Mouse (Mus musculus): ENCODE results near the gene Mroh8.

Gene Mroh8

DNA sequence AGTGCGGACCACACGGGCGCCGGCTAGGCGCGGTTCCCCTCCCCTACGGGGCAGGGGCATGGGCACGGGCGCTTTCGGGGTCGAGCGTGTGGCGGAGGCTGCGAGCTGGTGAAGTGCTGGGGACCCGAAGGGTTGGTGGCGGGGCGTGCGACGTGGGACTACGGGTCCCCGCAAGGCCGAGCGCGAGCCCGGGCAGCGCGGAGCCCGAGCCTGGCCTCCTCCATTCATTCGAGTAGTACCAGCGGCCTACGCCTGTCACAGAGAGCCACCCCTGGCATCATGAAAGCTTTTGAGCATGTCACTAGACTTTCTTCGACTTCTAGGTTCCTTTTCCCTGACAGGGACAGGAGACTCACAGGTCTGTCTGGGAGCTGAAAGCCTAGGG is at the start of gene Mroh8:
Gene Mroh8 (minus strand): TSS at position 134 of the 385 bp plus-strand sequence.
- no peak for DNase-seq (ENCODE audit: low read depth)

DNA sequence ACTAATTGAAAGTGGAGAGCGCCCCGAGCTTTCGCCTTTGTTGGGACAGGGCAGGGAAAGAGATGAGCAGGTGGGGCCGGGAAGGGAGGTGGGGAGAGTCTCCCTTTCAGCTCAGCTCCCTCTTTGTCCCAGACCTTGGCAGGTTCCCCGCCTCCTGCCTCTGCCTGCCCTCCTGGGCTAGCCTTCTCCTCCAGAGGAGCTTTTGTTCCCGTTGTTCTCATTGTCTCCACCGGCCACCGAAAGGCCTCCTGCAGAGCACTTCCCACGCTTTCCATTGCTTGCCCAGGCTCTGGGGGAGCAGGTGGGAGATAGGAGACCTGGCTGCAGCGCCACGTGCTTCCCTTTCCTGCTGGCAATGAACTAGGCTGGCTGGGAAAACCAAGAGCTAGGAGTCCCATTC is 49.2 kb upstream of the Mroh8 start:
- DNase-seq (ENCODE audit: low read depth), result no peak

DNA sequence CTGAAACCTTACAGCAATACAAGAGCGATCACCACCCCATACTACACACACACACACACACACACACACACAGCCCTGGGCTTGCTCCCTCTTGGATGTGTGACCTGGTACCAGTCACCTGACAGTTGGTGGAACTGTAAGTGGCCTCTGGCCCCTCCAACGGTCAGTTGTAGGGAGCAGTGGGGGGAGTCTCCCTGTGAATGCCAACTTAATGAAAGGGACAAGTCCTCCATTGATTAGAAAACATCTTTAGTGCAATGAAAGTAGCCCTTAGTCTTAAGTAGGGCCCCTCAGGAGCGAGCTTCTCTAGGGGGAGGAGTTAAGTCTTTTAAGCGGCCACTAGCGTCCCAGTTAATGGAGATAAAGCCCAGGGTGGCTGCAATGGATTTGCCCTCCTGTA is 48.8 kb upstream of the Mroh8 start:
- no peak for DNase-seq (ENCODE audit: low read depth)

DNA sequence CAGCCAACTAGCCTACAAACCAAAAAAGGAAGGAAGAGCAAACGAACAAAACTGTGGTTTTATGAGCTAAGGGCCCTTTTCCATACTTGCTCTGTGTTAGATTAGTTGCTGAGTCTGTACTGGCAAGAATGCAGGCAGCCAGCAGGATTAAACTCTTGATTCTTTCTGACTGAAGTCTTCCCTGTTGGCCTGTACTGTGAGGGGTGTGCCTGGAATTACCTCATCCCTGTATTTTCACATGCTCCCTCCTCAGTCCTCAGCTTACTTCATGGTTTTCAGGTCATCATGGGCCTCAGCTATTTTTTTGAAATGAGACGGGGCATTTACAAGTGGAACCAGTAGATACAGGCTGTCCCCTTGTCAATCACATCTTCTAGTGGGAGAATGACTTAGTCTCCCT is 45.9 kb upstream of the Mroh8 start:
- DNase-seq (ENCODE audit: low read depth), result no peak

DNA sequence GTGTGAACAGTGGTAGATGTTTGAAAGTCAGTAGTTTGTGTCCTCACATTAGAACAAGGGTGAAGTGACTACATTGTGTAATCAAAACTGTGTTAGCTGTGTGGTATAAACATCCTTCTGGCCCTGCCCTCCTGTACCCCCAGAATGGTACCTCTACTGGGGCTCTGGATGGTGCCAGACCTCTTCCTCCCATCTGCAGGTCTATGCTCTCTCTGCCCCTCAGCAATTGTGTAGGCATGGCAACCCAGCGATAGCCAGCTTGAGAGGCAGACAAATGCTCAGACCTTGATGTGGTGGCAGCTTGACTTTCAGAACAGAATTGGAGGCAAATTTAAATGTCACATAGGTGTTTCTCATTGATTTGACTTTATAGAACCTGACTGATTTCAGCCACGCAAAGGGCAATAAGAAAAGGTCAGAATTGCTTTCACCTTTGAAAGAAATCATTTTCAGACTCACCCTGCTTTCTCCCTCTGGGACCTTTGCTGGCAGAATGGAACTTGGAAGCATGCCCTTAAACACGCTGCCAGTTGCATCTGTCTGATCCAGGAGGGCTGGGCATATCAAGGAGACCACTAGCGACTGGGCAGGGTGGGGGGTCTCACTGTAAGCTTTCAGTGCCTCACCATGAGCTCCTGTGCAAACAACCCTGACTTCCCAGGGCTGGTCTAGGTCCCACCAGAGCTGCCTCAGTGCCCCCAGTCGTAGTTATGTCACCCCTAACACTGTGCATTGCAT is 42.8 kb upstream of the Mroh8 start:
- no peak for DNase-seq (ENCODE audit: low read depth)

DNA sequence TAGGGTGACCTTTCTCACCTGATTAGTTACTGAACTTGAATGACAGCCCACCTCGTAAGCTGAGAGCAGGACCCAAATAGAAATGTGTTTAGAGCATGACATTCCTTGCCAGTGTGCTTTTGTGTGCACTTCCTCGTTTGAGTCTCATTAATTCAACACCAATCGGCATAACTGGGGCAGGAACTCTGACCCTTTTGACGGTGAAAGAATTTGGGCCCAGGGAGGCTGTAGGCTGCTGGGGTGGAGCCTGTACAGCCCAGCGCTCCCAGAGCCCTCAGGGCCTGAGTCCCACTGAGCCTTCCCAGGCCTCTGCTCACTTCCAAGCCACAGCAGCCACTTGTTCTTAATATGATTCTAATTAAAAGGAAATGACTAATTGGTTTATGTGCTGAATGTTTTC is 41.5 kb upstream of the Mroh8 start:
- no peak for DNase-seq (ENCODE audit: low read depth)

DNA sequence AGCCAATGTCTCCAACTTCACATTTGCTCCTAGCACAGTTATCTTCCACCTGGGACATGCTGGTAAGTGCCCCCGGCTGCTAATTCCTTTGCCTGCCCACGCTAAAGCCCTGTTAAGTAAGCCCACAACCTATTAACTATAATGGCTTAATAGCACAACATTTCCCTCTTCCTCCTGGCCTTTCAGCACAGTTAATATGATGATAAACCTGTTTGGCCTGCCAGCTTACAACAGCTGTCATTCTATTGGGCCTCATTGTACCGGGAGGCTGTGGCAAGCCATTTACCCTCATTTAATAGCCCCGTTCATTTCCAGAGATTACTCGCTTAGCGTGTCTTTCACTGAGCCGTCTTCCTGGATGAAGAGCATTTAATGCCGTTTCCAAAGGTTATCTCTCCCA is 40.8 kb upstream of the Mroh8 start:
- no peak for DNase-seq (ENCODE audit: low read depth)

DNA sequence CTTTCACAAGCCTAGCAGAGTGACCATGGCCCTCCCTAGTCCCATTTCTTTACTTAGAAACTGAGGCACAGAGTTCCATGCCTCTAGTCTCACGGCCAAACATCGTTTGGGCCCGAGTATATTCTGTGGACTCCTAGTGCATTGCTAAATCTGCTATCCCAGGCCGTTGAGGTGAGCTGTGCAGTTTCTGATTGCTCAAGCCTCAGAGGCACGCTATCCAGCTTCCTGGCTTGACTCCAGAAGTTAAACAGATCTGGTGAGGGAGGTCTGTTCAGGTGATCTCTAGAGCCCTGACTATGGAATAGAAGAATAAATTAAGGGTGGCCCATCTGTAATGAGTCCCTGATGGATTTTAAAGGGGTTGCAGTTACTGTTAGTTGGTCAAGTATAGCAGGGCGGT is 37.9 kb upstream of the Mroh8 start:
- DNase-seq (ENCODE audit: low read depth), result no peak

DNA sequence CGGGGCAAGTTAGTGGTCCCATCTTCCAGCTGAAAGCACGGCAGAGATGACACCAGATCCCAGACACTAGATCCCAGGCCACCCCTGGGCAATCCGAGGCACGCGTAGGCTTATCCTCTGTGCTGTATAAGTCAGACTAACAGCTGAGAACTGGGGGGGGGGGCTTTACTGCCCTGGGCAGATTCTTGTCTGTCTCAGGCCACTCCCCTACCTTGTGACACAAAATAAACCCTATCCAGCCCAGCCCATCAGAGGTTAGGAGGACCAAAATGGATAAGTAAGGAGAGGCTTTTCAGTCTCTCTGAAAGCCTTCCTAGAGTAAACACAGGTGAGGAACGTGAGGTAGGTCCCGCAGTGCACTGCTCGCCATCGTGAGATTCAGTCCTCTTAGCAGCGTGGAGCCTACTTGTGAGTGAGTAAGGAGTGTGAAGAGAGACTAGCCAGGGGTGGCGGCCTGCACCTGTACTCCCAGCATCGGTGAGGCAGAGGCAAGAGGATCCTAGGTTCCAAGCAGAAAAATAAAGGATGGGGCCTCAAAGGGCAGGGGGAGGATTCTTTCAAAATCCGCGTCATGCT is 37.1 kb upstream of the Mroh8 start:
- DNase-seq (ENCODE audit: low read depth), result no peak

DNA sequence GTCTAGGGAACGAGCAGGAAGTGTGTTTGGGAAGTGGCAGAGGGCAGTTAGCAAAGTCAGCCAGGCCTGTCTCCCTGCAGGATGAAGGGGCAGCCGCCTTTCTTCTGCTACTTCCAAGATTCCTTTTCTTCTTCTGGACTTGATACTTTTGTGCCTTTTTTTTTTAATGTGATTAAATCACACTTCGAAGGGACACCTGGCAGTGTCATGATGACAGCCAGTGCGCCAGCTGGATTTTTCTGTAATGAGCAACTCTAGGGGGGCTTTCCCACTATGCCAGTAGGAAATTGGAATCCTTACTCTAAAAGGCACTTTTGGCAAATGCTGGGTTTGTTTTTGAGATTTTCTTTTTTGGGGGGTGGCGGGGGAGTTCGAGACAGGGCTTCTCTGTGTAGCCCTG is 36.1 kb upstream of the Mroh8 start:
- no peak for DNase-seq (ENCODE audit: low read depth)

DNA sequence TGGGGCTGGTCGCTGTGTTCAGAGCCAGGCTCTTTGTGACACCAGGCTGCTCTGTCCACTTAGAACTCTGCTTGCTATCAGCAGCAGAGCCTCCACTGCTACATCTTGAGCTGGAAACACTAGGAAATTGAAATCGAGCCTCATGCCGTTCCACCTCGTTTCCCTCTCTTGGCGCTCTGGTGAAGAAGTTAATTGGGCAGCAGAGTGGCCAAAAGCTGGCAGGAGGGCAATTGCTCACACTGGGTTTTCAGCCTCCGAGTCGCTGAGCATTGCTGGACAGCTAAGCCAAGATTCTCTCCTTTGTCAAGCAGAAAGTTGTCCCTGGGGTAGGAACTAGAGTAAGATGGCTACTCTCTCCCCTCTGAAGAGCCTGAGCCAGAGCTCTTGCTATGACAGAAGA is 35.0 kb upstream of the Mroh8 start:
- DNase-seq (ENCODE audit: low read depth), result no peak

DNA sequence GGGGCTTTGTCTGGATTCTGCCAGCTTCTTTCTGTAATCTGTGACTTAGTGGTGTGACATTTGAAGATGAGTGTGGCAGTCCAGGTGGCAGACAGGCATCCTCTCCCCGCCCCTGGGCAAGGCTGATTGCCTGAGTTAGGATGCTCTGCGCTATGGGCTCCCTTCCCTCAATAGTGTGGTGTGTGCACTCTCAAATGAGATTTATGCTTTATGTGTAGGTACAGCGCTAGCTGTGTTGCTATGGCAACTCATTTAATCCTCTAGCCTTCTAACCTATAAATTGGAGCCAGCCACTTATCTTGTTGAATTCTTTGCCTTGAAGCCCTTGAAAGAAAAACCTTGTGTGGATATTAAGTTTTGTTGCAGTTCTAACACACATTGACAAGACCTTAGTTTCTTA is 34.4 kb upstream of the Mroh8 start:
- no peak for DNase-seq (ENCODE audit: low read depth)

DNA sequence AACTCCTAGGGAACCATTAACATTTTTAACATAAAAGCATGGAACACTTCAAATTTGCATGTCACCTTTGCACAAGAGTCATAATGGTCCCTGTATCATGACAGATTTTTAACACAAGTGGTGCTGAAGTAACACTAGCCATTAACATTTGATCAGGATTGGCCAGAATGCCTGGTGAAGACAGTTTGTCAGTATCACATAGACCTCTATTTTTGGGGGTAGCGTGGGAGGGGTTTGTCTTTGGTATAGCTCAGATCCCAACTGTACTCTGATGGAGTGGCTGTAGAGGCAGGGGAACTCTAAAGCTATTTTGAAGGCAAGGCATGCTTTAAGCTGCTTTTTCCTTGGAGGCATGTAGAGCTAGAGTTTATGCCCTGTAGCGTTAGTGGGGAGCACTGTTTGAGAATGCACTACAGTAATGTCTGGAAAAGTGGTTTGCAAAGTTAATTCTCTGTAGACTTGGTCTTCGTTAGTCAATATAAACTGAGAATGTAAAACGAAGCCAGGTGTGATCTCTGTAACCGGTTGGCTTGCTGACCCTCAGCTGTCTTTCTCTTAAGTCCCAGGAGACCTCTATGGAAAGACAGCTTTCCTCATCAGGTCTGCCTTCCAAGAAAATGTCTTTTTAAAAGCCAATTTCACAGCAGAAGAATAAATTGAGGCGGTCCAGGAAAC is 31.8 kb upstream of the Mroh8 start:
- DNase-seq (ENCODE audit: low read depth), result no peak

DNA sequence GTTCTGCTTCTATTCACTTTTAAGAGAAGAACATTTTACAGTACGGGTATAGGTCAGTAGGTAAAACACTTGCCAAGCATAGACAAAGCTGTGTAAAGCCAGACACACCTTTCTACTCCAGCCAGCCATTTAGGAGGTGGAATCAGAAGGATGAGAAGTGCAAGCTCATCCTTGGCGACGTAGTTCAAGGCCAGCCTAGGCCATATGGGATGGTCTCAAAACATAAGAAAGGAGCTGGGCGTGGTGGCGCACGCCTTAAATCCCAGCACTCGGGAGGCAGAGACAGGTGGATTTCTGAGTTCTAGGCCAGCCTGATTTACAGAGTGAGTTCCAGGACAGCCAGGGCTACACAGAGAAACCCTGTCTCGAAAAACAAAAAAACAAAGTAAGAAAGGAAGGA is 30.3 kb upstream of the Mroh8 start:
- DNase-seq (ENCODE audit: low read depth), result no peak

DNA sequence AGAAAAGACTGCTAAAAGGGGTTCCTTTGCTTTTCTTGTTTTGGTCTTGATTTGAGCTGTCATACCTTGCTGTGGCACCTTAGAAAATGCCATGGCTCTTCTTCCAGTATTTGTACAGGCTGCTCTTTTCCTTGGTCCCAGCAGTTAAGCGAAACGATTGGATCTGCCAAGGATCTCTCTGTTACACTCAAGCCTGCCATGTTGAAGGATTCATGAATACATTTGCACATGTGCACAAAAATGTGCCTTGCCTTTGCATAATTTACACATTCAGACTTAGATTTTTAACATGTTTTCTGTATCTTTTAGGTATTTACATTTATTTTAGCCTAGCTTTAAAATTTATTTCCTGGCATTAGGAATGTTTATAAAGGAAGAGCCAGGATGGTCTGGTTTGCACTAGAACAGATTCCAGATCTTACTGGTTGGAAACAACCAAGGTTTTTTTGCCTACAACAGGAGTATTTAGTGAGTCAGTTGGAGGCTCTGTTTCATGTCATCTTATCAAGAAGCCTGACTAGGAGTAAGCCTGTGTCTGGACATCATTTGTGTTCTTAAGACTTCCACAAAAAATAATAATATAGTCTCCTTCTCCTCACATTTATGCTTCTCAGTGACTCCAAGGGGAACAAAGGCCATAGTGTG is 29.0 kb upstream of the Mroh8 start:
- DNase-seq (ENCODE audit: low read depth), result no peak

DNA sequence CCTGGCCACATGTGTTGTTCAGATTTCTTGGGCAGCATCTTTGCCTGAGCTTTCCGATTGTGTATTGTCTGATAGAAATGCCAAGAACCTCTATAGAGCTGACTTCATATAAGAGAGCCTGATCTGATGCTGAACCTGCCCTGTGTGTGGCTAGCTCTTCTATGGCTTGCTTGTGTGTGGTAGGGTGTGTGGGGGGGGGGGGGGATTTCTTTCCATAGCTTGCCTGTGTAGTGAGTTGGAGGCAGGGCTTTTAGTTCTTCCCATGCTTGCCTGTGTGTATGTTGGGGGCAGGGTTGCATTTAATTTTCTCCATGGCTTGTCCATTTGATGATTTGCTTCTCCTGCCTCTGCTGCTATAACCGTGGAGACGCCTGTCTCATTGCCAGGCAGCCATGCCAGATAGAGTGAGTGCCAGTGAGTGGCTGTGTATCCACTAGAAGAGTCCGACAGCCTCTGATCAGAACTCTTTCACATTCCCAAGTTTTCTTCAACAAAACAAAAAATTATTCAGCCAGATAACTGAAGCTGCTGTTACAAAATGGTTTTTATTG is 28.4 kb upstream of the Mroh8 start:
- DNase-seq (ENCODE audit: low read depth), result no peak

DNA sequence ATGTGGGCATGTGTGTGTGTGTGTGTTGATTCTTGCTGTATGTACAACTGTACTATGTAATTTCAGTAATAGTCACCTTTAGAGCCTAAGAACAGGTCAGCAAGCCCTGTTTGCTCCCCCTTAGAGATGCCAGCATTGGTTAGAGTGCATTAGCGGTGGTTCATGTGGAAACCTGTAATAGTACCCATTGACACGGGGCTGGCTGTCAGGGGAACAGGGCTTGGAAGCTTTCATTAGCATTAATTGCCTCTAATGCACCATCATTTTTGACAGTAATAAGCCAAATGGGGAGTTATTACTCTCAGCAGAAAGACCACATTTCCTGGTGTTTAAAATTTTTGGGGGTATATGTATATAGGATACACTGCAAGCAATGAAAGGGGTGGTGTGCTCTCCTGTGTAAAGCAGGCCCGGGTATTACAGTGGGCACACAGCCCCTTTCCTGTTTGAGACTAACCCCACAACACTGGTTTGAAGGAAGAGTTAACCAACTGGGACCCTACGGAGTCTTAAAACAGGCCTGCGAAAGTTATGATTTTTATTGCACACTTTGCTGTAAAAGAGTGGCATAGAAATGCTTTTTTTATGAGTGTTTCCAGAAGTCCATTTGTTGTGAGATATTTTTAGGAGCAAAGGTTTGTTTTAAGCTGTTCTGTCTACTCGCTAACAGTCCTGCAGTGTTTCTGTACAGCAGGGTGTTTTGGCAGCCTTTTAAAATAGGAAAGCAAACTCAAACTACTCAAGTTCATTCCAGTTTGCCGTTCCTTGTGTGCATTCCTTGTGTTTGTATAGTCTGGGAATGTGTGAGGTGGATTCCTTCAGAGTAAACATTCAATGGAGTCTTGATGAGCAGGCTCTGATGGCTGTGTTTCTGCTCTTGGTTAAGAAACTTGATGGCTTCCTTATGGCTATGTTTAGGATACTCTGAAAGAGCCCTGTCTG is 27.0 kb upstream of the Mroh8 start:
- no peak for DNase-seq (ENCODE audit: low read depth)

DNA sequence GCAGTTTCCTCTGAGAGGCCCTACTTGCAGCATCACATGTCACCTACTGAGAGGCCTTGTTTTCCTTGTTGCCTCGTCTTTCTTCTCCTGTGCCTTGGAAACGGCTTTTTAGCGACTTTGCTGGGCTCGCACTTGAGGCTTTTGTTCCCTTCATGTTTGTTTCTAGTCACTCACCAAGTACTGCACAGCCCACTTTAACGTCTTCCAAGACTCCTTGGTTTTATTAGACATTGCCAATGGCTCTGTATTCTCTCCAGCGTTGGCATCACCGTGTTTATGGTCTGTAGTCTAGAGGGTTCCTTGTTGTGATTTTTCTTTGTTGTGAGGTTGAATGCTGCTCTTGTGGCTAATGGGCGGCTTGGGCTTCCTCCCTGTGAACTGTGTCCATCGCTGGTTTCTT is 23.7 kb upstream of the Mroh8 start:
- no peak for DNase-seq (ENCODE audit: low read depth)

DNA sequence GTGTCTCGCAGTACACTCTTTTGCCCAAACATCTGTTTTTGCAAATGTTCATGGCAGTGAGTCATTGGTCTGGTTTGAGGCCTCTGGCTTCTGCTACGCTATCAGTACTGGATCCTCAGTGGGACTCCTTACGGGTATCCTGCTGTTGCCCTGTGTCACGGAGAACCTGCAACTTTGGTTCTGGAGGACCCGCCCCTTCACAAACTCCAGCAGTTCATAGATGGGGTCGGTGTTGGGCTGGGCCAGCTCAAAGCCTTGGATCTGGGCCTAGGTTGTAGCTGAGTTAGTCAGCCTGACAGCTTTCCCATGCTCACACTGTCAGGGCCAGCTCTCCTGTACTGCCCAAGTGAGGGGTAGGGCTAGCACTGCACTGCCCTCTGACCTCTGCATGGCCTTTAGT is 20.7 kb upstream of the Mroh8 start:
- DNase-seq (ENCODE audit: low read depth), result no peak

DNA sequence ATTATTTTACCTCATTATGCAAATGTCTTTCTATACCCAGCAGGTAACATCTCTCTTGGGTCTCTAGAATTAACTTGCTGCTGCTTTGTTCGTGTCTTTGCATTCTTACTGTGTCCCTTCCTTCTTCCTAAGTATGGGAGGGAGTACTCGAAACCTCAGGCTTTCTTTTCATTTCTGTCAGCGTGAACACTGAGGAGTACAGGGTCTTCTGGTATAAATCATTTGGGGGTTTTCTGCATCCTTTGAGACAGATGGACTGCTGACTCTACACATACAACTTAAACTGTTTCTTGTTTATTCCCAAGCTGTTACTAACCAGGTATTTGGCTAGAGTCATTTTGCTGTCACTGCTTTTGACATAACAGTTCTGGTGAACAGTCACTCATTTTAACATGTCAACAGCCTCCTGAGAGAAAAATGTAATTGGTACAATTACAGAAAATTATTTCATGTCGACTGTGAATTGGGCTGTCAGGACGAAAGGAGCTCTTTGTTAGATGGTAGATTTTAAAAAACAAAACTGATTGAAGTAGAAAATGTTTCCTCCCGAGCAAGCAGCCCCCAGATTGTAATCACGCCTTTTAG is 16.8 kb upstream of the Mroh8 start:
- no peak for DNase-seq (ENCODE audit: low read depth)

DNA sequence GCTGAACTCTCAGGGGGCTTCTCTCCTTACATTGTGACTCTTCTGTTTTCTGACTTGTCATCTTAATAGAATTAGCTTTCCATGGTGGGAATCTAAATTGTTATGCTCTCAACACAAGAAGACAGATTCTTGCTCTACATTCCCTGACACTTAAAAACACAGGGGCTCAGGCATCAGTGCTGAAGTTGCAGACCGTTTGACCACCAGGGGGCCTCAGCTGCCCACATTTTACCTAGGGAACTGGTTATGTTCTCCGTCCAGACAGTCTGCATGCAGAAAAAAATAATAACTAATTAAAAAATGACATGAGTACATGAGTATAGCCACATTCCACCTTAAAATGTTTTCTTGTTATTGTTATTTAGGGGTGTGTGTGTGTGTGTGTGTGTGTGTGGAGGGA is 12.7 kb upstream of the Mroh8 start:
- DNase-seq (ENCODE audit: low read depth), result peak; percentile 81
